8 mouse cellular contexts compared by ENCODE assay signal in the genomic region with DNA sequence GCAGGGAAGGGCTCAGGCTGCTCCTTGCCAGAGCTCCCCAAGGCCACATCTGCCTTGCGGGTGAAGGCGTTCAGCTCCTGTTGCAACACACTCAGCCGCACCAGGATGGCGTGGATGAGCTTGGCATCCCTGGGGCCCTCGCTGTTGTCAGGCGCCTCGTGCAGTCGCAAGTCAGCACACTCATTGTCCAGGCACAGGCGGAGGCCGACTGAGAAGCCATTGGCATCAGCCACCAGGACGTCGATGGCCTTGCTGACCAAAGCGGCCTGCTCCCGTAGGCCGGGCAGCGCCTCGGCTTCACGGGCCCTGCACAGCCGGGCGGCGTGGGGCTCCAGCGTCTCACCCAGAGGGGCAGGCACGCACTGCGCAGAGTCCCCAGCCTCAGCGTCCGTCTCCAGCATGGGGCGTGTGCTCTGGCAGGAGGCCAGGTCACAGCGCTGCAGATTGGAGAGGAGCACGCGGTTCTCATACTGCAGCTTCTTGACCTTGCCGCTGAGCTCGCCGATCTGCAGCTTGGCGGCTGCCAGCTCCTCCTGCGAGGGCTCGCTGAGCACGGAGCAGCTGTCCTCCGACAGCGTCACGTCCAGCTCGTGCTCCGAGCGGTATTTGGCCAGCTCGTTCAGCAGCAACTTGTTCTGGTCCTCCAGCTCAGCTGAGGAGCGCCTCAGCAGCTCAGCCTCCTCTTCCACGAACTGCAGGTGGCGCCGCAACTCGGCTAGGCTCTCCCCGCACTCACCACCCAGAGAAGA. TPM values are rescaled to one million over a fixed set of nuclear protein-coding genes. Genes with fewer than 3 reads are reported as not detected.
DNase-seq lines count a peak whose midpoint lies in the region; ATAC-seq and TF ChIP-seq lines count a peak whose summit lies in the region.
"Had no signal": no experiment of that assay in that cellular context is flagged by ENCODE, and none has a peak within 500 bp of the region (broad histone marks: within the 10 kb centered on the region; RNA-seq: fewer than 3 reads in every experiment).

No protein-coding gene starts in this region.

- no peaks in the 10 kb centered on the region for H3K4me1 ChIP-seq in kidney, postnatal 0 days (replicated peaks; ENCODE audit: insufficient read depth, low read length)
- H3K4me1 ChIP-seq in embryonic facial prominence, embryonic 15.5 days = peaks cover 14% of the 10 kb centered on the region
- H3K4me1 ChIP-seq in midbrain, embryonic 15.5 days = 0 out of 2 replicates have a peak, but pooled peaks cover 6% of the 10 kb centered on the region

- TF ChIP-seq CTCF in kidney, postnatal 0 days (IDR thresholded peaks at IDR 0.05; ENCODE audit: low read depth) = peak; percentile 21; the same call in 1 of the 2 replicates

- no peaks in the 10 kb centered on the region for H3K9me3 ChIP-seq in kidney, postnatal 0 days (replicated peaks; ENCODE audit: low read length)
- no peaks in the 10 kb centered on the region for H3K9me3 ChIP-seq in embryonic facial prominence, embryonic 15.5 days (replicated peaks)
- no peaks in the 10 kb centered on the region for H3K9me3 ChIP-seq in midbrain, embryonic 15.5 days

- DNase-seq in kidney, postnatal 0 days (ENCODE audit: low spot score) = no peak
- DNase-seq in kidney, adult 18-20 months = no peak
- peak; percentile 84 for DNase-seq in adrenal gland, adult 2 months
- DNase-seq in thymus, postnatal 10 days (ENCODE audit: low spot score in 2 of 2) = no peak
- DNase-seq in left cerebral cortex, postnatal 14 days (ENCODE audit: low spot score in 2 of 2) = no peak

- H3K27ac ChIP-seq in kidney, postnatal 0 days = no peak overlapping the region
- H3K27ac ChIP-seq in embryonic facial prominence, embryonic 15.5 days (replicated peaks) = no peak overlapping the region
- H3K27ac ChIP-seq in midbrain, embryonic 15.5 days = 0 out of 2 replicates have a peak overlapping the region, but pooled peaks have one; percentile 21

- 0 out of 2 replicates have a peak, but pooled peaks have one; percentile 36 for ATAC-seq in kidney, postnatal 0 days (replicated peaks; ENCODE audit: low FRiP score, low read depth)
- 0 out of 2 replicates have a peak, but pooled peaks have one; percentile 20 for ATAC-seq in embryonic facial prominence, embryonic 15.5 days (ENCODE audit: insufficient number of reproducible peaks, low FRiP score, low TSS enrichment, low read depth)
- ATAC-seq in midbrain, embryonic 15.5 days (replicated peaks) = no peak; the same call in 1 of the 2 replicates

- peaks cover 39% of the 10 kb centered on the region for H3K36me3 ChIP-seq in kidney, postnatal 0 days (ENCODE audit: insufficient read depth, low read length)
- H3K36me3 ChIP-seq in embryonic facial prominence, embryonic 15.5 days = peaks cover 66% of the 10 kb centered on the region
- H3K36me3 ChIP-seq in midbrain, embryonic 15.5 days (replicated peaks) = peaks cover 49% of the 10 kb centered on the region

- H3K9ac ChIP-seq in kidney, postnatal 0 days (ENCODE audit: low read depth, low read length) = no peak overlapping the region
- H3K9ac ChIP-seq in embryonic facial prominence, embryonic 15.5 days = no peak overlapping the region
- no peak overlapping the region for H3K9ac ChIP-seq in midbrain, embryonic 15.5 days

- 87% methylated on average over 50 of the region's 50 CpGs for WGBS in kidney, postnatal 0 days
- 88% methylated on average over 50 of the region's 50 CpGs for WGBS in embryonic facial prominence, embryonic 15.5 days
- 81% methylated on average over 50 of the region's 50 CpGs for WGBS in midbrain, embryonic 15.5 days

- no peak overlapping the region for H3K4me3 ChIP-seq in kidney, postnatal 0 days (replicated peaks; ENCODE audit: low read depth, low read length)
- no peak overlapping the region for H3K4me3 ChIP-seq in embryonic facial prominence, embryonic 15.5 days (replicated peaks)
- no peak overlapping the region for H3K4me3 ChIP-seq in midbrain, embryonic 15.5 days

- no peak overlapping the region for H3K4me2 ChIP-seq in kidney, postnatal 0 days (ENCODE audit: low read length)
- H3K4me2 ChIP-seq in embryonic facial prominence, embryonic 15.5 days (replicated peaks) = no peak overlapping the region
- no peak overlapping the region for H3K4me2 ChIP-seq in midbrain, embryonic 15.5 days

- H3K27me3 ChIP-seq in kidney, postnatal 0 days (ENCODE audit: insufficient read depth, low read length) = no peaks in the 10 kb centered on the region
- H3K27me3 ChIP-seq in embryonic facial prominence, embryonic 15.5 days = no peaks in the 10 kb centered on the region
- H3K27me3 ChIP-seq in midbrain, embryonic 15.5 days (replicated peaks) = no peaks in the 10 kb centered on the region

- intact Hi-C loops in left cerebral cortex, postnatal 14 days (cut with DNase I) = loop anchor here (5.0 kb wide), 1 partner anchor 37 kb away; a partner anchor contains a TSS

RNA-seq across cellular contexts. Expression of a gene that starts 33.1 kb away (rescaled TPM):
- 20.4 and 23.2 TPM in 2 replicates for polyA plus RNA-seq in kidney, postnatal 0 days (2015; fragmentation: Nextera tagmentation; extraction: Ambion mirVana)
- total RNA-seq in adrenal gland, adult 2 months (2021) = 1 to 10 TPM; 4.1 to 6.3 TPM
- polyA plus RNA-seq in adrenal gland, adult 2 months (2012; rRNA removed) = 0.76 and 0.77 TPM in 2 replicates
- 27.5 and 28.2 TPM in 2 replicates for polyA plus RNA-seq in embryonic facial prominence, embryonic 15.5 days (2015; fragmentation: Nextera tagmentation; extraction: Ambion mirVana)
- 8.9 and 9.6 TPM in 2 replicates for polyA plus RNA-seq in midbrain, embryonic 15.5 days (2015; fragmentation: Nextera tagmentation; extraction: Ambion mirVana)
- 1 to 10 TPM; 5.2 to 5.5 TPM for total RNA-seq in left cerebral cortex, postnatal 14 days (2021)

RNA-seq across cellular contexts. Expression of a gene that starts 39.0 kb away (rescaled TPM):
- polyA plus RNA-seq in kidney, postnatal 0 days (2015; fragmentation: Nextera tagmentation; extraction: Ambion mirVana) = 1.3 and 1.8 TPM in 2 replicates
- 10 to 100 TPM; 30.9 to 36.6 TPM for total RNA-seq in adrenal gland, adult 2 months (2021)
- 31.1 and 33.1 TPM in 2 replicates for polyA plus RNA-seq in adrenal gland, adult 2 months (2012; rRNA removed)
- polyA plus RNA-seq in embryonic facial prominence, embryonic 15.5 days (2015; fragmentation: Nextera tagmentation; extraction: Ambion mirVana) = 3.5 and 4.4 TPM in 2 replicates
- polyA plus RNA-seq in midbrain, embryonic 15.5 days (2015; fragmentation: Nextera tagmentation; extraction: Ambion mirVana) = 6.8 and 7.1 TPM in 2 replicates
- total RNA-seq in left cerebral cortex, postnatal 14 days (2021) = 10 to 100 TPM; 38.8 to 41.1 TPM

RNA-seq across cellular contexts. Expression of a gene that starts 46.8 kb away (rescaled TPM):
- 2.2 and 2.5 TPM in 2 replicates for polyA plus RNA-seq in kidney, postnatal 0 days (2015; fragmentation: Nextera tagmentation; extraction: Ambion mirVana)
- total RNA-seq in adrenal gland, adult 2 months (2021) = not detected
- polyA plus RNA-seq in adrenal gland, adult 2 months (2012; rRNA removed) = 0.19 TPM in 1 of 2 replicates, not detected in the other
- polyA plus RNA-seq in embryonic facial prominence, embryonic 15.5 days (2015; fragmentation: Nextera tagmentation; extraction: Ambion mirVana) = not detected in 2 replicates
- polyA plus RNA-seq in midbrain, embryonic 15.5 days (2015; fragmentation: Nextera tagmentation; extraction: Ambion mirVana) = not detected in 2 replicates
- total RNA-seq in left cerebral cortex, postnatal 14 days (2021) = not detected
- polyA plus RNA-seq: limb, embryonic 14.5 days had no signal

RNA-seq across cellular contexts. Expression of a gene that starts 48.2 kb away (rescaled TPM):
- polyA plus RNA-seq in kidney, postnatal 0 days (2015; fragmentation: Nextera tagmentation; extraction: Ambion mirVana) = 45.8 and 48.4 TPM in 2 replicates
- 10 to 100 TPM; 68.0 to 72.5 TPM for total RNA-seq in adrenal gland, adult 2 months (2021)
- 37.7 and 41.7 TPM in 2 replicates for polyA plus RNA-seq in adrenal gland, adult 2 months (2012; rRNA removed)
- polyA plus RNA-seq in embryonic facial prominence, embryonic 15.5 days (2015; fragmentation: Nextera tagmentation; extraction: Ambion mirVana) = 52.9 and 53.9 TPM in 2 replicates
- 132 and 136 TPM in 2 replicates for polyA plus RNA-seq in midbrain, embryonic 15.5 days (2015; fragmentation: Nextera tagmentation; extraction: Ambion mirVana)
- 100 to 1,000 TPM; 569 to 619 TPM for total RNA-seq in left cerebral cortex, postnatal 14 days (2021)
